Mouse (Mus musculus) layer of hippocampus, adult 18-20 months (tissue): ENCODE measurements around the gene 1700113H08Rik. TPM values are rescaled to one million over a fixed set of nuclear protein-coding genes. Genes with fewer than 3 reads are reported as not detected.

Source experiments
- DNase-seq, 2 experiments: peaks; one replicate each; pipeline ENCODE4 v3.0.0; 2022; ENCODE audit warnings: low spot score in 2 of 2
- total RNA-seq, 2 experiments: library from RNA; stranded (reverse); gene quantifications; 2 replicates each; pipeline ENCODE4 v1.2.3; 2021

The 1700113H08Rik gene
- total RNA-seq, 2 experiments from 2014 or later, result not detected

DNA sequence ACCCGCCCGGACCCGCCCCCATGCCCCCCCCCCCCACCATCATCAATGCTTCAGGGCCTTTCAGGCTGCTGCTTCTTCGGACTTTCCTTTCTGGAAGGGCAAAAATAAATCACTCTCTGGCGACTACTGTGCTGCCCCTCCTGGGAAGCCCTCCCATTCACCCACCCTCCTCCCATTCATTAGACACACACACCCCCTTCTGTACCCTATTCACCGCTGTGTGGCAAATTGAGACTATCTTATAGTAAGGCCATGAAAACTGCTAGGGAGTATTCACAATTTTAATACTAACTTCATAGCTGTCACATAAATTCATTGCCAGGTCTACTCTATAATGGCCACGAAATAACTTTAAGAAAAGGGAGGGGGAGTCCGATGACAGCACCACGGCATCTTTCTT, 1.1 kb downstream of the 1700113H08Rik start:
- no peak for DNase-seq

DNA sequence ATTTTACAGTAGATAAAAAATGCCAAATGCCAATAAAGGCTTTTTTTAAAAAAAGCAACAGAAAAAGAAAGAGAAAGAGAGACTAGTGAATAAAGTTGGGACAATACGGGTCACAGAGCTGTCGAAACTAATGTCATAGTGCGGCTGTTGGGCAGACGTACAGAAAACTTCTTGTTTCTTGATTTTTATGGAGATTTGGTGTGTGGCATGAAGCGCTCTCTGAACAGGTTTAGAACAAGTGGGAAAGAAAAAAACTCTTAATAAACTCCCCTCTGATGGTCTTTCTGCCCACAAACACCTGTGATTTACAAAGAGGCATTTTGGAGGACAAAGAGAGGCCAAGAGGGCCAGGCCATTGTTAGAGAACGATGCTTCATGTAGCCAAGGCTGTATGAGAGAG, 1.6 kb downstream of the 1700113H08Rik start:
- DNase-seq, result no peak

DNA sequence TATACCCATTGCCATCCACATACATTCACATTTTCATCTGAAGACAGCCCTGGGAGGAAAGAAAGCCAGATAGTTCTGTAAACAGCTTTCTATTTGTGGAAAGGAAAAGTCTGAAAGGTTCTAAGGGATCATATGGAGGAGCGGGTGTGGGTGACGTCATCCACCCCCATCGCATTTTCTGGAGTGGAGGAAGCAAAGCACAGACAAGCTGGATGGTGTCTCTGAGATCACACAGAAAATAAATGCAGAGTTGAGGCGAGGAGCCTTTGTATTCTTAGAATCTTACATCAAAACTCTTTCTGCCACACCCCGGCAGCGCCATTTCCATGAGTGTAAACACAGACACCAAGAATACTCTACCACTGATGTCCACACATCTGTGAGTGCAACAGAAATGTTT, 26.4 kb downstream of the 1700113H08Rik start:
- peak; percentile 68 to 81 for DNase-seq

DNA sequence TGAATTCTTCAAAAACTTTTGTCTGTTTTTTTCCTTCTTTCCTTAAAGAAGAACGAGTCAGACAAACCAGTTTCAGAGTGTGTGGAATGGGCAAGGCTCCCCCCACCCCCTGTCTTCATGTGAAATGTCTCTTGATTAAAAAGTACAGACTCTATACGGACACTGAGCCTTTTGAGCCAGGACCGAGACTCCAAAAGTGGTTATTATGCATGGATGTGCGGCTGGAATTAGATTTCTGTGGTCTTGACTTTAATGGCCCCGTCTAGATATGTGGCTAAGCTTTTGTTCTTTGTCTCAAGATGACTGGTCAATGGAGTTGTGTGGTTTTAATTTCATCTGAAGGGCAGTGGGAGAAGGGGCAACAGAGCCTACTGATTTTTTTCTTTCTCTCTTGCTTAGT, 29.8 kb downstream of the 1700113H08Rik start:
- no peak for DNase-seq

DNA sequence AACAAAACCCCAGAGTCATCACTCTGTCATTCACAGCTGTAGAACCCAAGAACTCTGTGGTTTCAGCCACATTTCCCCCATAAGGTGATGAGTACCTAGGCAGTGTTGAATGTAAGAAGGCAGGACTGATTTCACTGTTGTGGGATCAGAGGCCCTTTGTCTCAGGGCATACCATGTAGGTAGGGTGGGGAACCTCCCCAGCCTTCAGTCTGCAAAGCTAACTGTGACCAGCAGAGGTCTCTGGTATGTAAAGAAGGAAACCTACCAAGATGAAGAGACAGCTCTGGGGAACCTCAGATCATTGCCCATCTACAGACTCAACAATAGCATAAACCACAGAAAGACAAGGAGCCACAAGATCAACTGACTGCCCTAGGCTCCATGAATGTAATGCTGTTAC, 36.4 kb downstream of the 1700113H08Rik start:
- peak in 1 of 2 experiments; percentile 66 for DNase-seq

DNA sequence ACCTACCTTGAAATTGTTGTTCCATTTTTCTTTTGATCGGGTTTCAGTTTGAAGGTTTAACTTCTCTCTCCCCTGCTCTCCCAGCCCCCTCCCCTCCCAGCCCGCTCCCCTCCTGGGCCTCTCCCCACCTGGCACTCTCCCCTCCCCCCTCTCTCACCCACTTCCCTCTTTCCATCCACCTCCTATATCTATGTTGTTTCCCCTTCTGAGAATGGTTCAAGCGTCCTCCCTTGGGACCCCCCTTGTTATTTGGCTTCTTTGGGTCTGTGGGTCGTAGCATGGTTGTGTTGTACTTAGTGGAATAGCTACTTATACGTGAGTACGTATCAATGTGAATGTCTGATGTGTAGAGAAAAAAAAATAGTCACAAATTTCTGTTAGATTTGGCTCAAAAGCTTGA, 40.9 kb downstream of the 1700113H08Rik start:
- DNase-seq, result no peak

DNA sequence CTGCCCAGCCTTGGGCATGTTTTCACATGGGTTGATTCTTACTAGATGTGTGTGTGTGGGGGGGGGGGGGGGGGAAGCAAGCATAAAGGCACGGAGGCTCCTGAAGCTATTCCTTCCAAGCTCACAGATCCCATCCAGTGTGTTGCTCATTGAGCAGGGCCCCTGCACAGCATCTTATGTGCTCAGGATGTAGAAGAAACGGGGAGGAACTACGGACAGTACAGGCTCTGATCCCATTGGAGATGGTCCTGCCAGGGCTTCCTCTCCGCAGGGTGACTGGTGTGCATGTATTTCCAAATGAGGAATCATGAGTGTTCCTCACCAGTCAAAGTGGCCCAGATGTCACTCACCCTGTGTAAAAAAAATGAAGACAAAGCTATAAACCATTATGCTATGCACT, 42.8 kb downstream of the 1700113H08Rik start:
- no peak for DNase-seq

DNA sequence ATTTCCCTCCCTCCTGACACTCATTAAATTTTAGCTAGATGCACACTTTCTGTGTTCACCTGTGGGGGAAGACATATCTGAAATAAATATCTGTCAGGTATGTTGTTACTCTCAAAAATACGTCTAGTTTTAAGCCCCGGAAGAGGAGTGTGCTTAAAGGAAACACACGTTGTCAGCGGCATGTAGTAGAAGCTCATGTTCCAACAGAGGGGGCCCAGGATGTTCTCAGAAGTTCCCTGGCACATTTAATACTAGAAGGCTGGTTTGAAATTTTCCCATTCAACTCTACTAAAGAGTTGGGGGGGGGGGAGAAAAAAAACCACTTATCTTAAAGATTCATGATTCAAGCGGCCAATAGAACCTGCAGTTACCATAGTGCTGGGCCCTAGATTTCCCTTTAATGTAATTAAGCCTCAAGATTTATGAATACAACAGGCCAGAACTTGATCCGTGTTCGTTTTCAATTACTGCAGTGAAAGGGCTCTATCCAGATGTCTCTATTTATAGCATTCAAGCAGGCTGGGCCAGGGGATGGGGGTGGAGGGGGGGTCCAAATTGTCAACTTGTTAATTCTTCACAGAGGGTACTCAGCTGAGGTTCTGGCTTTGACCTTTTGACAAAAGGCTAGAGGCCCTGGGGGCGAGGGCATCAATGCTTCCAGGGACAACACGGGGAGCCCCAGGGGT, 43.6 kb downstream of the 1700113H08Rik start:
- DNase-seq, result no peak

DNA sequence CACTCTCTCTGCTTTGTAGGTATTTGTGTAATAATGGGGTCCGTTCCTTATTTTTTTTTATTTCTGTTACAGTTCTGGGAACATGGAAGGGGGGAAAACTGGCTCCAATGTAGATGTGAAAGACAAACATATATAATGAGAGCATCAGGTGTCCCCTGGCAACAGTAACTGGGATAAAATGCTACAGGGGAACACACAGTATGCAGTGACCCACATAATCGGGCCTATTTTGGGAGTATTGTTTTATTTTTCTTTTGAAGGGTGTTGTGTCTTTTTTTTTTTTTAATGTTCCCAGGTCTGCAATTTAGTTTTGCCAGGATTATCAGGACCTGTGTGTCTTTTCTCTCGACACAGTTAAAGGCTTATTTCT, 44.1 kb downstream of the 1700113H08Rik start:
- no peak for DNase-seq

DNA sequence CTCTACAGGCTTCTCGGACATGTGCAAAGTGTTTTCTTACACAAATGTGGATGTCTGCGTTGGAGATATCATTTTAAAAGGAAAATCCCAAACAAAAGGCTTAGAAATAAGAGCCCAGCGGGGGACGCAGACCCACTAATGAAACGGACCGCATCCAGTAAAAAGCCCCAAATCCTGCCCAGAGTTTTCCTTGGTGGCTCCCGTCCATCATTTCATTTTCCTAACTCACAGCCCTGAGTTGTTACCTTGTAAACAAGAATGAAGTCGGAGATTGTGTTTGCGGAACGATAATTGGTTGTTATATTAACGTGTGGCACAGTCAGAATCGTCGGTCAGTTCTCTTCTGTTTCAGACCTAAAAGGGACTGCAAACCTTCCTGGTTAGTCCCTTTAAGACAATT, 44.6 kb downstream of the 1700113H08Rik start:
- DNase-seq, result no peak

DNA sequence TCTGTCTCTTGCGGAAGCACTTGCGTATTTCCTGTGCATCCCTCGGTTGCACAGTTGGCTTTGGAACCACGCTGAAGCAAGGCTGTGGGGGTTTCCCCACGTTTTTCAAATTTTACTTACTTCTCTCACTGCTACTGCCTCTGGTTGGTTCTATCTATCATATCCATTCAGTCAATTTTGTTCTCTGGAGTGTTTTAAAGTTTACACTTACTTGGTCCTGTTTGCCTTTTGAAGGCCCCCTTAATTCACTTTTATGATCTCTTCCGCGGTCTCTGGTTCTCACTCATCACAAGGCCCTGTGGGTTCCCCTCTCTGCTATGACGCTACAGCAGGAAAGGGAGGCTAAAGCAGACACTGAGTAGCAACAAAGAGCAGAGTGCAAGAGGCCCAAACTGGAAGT, 45.4 kb downstream of the 1700113H08Rik start:
- DNase-seq, result no peak

DNA sequence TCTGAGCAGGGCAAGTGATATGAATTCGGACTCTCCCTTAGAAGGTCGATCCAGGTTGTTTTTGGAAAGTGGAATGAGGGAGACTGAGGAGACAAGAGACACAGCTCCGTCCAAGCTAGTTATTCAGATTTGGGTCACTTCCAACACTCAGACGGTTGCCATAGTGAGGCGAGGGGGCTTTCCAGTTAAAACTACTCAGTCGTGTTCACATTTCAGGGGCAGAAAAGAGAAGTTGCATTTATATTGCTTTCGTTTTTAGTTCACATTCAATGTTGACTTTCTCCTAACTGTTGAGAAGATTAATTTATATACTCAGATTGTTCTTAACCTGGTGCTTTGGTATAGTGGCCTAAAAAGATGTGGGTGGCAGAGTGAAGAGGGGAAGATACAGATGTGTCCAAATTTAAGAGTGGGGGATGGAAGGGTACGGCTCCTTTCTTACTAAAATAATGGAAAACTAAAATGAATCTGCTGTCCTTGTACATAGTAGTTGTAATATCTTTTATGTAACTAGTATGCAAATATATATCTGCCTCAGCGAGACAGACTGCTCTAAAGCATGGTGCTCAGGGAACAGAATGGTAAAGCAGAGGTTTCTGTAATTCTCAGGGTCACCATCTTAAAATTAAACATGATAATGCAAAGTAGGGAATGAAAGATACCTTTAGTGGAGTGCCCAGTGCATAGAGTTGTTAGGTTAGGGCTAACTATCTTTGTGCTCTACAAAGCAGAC, 49.9 kb downstream of the 1700113H08Rik start:
- peak in 1 of 2 experiments; percentile 40 for DNase-seq

DNA sequence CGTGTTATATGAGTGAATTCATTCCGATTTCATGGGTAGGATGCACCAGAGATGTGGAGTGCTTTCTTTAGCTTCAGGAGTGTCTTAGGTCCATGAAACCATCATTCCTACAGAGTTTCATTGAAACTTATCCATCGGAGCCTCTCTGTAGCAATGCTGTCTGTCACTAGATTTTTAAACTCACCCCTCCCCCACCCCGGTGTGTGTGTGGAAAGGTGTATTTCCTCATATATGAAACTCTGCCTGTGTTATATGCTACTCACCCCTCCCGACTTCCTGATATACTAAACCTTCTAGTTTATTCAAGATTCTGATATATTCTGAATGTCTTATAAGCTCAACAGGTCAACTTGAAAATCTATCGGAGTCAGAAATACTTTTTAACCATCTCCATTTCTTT, 50.5 kb downstream of the 1700113H08Rik start:
- no peak for DNase-seq

DNA sequence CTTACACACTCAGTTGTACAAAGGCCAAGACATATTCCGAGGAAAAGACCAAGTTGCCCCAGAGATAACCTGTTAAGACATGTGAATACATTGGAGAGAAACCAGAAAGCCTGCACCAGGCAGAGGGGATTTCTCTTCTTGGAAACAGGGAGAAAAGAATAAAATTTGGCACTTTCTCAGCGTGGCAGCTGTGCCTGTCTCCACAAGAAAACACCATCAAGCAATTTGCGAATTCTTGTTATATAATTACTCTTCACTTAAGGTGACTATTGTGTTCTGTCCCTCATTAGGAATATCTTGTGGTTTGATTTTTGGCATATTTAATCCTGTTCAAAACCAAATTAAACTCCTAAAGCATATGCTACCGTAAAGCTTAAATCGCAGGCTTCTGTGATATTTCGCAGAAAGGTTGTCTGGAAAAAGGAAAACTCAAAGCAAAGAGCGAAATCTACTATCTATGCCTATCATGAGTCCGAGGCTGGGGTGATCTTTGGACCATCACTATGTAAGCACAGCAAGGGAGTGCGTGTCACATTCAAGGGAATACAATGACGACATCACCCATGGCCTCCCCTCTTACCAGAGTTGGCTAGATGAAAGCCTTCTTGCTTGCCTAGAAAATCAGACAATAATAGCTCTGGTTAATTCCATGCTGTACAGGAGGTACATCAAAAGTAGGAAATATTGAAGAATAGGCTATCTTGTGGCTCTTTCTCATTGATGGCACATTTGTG, 51.4 kb downstream of the 1700113H08Rik start:
- DNase-seq, result peak in 1 of 2 experiments; percentile 56

DNA sequence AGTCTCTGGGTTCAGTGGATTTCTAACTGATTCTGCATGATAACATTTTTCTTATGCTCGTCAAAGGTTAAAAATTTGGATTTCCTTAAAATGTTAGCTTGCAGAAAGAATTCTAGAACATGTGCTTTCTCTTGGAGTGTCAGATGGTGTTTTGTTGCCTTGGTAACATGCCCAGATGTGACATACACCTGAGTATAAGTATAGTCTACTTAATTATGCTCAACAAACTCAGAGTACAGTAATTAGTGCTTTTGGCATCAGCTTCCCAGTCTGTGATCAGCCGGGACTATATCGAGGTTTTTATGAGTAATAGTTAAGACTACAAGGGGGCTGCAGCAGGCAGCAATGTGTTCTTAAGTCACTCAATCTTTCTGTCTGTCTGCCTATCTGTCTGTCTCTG, 53.1 kb downstream of the 1700113H08Rik start:
- DNase-seq, result no peak

DNA sequence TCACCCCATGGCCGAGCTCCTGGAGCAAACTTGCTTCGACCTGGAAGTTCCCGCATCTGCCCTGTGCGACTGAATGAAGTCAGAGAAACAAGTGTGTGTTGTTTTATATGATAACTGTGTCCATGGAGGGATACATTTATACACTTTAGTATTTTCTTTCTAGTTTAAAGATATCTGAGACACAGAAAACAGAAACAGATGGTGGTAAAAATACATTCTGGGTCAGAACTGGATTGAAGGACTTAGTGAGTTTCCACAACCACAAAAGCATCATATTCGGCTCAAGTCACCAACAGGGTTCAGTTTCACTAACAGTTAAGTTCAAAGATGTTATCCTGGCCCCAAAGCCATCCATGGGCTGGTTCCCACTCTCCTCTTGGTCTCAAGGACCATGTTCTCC, 67.2 kb downstream of the 1700113H08Rik start:
- DNase-seq, result no peak

DNA sequence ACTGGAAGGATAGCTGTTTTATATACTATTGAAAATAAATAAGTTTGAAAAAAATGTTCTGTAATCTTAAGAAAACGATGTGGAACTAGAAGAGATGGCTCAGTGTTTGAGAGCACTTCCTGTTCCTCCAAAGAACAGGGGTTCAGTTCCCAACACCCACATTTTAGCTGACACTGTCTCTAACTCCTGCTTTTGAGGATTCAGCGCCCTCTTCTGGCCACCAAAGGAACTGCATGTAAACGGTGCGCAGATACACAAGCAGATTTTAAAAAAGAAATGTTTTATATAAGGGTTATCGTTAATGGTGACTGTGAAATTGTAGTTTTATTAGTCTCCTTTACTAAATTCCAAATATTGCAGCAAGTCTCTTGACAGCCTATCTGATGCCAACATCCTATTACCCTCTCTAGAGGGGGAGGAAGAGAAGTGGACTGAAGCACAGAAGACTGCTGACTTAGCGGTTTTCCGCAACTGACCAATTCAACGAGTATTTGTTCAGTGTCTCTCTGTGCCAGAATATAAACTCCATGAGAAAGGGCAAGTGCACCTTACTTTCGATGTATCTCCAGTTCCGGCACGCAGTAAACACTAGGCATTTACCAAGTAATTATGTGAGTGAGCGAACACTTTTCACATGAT, 68.5 kb downstream of the 1700113H08Rik start:
- no peak for DNase-seq

DNA sequence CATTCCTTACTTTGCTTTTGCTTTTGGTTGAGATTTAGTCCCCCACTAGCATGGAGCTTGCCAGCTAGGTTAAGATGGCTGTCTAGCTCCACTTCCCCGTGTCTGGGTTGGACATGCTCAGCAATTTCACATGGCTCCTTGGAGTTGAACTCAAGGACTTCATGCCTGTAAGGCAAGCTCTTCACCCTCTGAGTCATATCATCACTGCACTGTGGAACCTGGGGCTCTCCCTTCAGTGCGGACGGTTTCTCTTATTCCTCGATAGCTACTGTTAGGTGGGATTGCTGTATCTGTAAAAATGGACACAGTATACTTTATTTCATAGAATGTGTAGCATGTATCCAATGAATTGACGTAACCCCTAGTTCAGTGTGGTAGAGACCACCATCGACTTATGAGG, 93.2 kb downstream of the 1700113H08Rik start:
- DNase-seq, result no peak

DNA sequence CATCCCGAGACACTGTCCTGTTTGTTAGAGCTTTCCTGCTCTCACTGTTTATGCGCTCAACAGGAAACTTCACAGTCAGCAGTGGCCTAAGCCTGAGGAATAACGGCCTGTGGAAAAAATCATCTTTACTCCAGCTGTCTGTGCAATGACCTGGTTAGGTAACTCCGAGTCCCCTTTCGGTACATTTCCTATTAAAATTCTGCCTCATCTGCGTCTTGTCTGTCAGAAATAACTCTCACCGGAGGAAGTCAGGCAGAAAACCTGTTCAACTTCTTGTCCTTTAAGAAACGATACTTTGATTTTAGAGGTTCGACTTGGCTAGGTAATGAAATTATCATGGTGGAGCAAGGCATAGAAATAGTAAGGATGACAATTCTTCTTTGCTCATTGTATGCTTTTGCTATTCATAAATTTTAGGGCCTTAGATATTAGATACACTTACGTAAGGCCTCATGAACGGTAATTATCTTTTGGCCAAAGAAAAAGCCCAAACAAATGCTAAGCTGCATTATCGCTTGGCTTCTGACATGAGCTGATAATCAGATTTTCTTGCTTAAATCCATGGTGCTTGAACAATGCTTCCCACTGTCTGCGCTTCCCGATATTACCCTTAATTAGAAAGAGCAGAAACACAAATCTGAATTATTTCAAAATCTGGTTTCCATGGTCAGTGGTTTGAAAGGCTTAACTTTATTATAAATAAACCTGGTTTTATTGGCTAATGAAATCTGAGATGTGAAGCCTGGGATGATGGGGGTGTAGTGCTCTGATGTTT, 96.1 kb downstream of the 1700113H08Rik start:
- no peak for DNase-seq

DNA sequence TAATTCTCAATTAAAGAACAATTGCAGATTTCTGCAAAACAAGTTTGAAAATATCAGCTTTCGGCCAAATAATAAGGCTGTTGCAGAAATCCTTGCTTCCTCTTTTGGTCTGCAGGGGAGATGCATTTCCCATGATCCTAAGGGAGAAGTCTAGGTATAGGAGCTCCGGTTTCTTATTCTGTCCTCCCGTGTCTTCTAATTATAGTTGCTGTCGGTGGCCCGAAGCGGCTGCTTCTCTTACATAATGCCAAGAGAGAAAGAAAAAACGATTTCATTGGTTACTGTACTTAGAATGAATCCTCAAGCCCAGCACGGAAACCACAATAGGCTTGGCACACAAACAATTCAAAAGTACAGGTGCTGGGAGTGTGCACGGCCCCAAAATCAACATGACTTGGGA, 101.9 kb downstream of the 1700113H08Rik start:
- no peak for DNase-seq
